Mouse (Mus musculus): ENCODE data around the gene Acer2.

The Acer2 gene

GRCm38 (mm10) chr4:86957576-86958411 is 83.6 kb downstream of the Acer2 start:
- peak; percentile 45 for DNase-seq (ENCODE audit: low read depth)

- no peak for DNase-seq (ENCODE audit: low read depth)
These were observed 103.1 kb downstream of the Acer2 start for GRCm38 (mm10) chr4:86977272-86977671.
